Mouse (Mus musculus) cerebellum, adult 8-10 months (tissue): Measurements from ENCODE around the gene Degs1.
A peak's percentile ranks its signal among the peaks of the same experiment; 100 is the strongest.
"Not testable (repeated sequence)": the region's sequence is repeated elsewhere in the genome, so short reads cannot be mapped to it uniquely, and the experiment has no call there.

Experiments used
- DNase-seq: peaks from one replicate; pipeline ENCODE4 v3.0.0; 2022

The Degs1 gene

DNA sequence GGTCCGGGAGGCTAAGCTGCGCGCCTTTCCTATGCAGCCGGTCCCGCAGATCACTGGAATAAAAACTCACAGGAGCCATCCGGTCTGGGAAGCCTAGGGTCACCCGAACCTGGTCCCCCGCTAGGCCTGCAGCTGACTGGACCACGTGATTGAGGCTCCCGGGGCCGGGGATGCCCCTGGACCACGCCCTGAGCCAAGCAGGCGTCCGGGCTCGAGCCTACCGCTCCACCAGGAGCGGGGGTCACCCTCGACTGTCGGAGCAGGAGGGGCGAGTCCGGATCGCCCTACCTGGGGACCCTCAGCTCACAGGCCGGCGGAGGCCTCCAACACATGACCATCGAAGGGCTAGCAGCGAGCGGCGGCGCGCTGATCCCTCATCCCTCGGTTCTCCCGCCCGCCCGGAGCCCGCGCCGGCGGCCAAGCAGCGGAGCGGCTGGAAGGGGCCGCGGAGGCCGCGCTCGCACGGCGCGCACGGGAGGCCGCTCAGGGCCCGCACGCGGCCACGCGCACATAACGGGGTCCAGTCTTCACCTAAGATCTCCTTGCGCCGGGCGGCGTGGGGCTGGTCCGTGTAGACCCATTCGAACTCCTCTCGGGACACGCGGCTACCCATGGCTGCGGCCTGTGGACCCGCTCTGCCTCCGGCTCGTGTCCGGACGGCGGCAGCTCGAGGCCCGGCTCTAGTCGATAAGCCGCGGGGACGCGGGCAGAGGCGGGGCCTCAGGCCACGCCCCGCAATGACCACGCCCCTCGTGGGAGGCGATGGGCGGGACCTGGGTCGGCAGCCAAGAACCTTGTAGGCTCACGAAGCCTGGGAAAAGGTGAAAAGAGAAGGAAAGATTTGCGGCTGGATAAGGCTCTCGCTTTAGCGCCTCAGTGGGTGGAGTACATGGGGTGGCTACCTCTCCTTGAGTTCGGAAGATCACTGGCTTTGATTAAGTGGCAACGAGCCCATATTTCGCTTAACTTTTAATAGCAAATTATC lies at the start of gene Degs1:
TSS of gene Degs1 (minus strand) at position 714 of the 985 bp plus-strand sequence.
- DNase-seq = peak; percentile 96

GRCm38 (mm10) chr1:182325919-182326318 lies 43.3 kb upstream of the Degs1 start:
- no peak for DNase-seq

DNA sequence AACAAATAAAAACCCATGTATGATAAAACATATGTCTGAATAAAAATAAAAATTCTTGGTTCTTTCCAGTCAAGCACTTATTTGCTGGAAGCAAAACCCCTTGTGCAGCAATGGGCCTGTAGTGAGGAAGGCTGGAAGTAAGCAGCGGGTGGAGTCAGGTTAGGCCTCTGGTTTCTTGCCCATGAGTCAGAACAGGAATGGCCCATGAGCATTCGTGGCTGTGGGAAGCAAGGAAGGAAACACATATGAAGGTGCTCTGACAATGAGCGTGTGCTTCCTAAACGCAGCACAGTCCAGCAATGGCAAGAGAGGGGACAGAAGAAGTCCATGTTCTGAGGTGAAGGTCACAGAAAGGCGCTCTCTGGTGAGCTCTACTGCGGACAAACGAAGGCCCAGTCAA lies 41.9 kb upstream of the Degs1 start:
- DNase-seq = no peak

DNA sequence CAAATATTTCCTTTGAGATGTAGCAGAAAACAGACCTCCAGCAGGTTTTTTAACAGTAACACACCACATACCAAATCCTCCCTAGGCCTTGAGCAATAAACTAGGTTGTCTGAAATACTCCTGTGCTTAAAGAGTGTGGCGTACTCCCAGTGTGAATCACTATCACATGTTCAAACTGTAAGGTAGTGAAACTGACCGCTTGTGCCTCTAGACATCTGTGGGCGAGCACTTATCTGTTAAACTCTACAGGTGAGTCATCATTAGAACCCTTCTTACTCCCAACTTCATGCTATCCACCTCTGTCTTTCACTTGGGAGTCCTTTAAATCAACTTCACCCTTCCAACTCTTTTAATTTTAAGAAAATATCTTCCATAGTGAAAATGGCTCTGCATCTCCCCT lies 40.5 kb upstream of the Degs1 start:
- DNase-seq = no peak

DNA sequence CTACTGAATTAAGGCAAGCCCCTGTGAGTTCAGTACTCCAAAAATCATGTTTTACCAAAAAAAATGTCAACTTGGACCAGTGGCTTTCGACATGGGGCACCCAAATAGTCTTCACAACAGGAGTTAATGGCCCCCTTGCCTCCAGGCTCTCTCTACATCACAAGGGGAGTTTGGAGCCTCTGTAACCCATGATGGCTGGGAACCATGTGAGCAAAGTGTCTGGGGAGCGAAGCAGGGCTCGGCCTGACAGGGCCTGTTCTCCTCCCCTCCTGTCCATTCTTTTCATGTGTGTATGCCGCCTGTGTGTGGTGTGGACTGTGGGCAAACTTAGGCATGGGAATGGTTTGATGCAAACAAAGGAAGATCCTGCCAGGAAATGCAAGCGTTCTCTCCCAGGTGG lies 31.6 kb upstream of the Degs1 start:
- no peak for DNase-seq

DNA sequence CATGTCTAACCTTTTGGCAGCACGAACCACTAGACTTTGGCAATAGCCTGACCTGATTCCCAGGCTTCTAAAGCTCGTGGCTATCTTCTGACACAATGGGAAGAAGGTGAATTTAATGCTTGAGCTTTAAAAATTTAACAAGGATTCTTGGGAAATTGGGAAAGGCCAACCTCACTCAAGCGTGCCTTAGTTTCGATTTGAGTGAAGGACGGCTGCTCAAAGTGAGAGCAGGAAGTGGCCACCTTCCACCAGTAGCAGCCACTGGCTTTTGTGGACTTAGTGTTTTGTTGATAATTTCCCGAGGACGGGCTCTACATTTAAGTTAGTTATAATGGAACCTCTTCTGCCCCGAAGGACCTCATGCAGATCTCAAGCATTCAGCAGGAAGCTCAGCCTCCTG lies 30.6 kb upstream of the Degs1 start:
- no peak for DNase-seq

DNA sequence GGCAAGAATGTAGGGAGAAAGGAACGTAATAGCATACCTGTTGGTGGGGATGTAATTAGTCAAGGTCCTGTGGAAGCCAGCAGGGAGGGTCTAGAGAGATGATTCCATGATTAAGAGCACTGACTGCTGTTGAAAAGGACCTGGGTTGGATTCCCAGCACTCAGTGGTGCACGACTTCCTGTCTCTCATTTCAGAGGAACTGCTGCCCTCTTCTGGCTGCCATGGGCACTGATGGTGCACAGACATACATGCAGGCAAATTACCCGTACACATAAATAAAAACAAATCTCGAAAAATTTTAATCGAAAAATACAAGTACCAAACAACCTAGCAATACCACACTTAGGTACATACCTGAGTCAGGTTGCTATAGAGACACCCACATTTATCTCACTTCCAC lies 28.8 kb upstream of the Degs1 start:
- DNase-seq = no peak

- no peak for DNase-seq
Observed at GRCm38 (mm10) chr1:182310316-182310715, 27.7 kb upstream of the Degs1 start.

DNA sequence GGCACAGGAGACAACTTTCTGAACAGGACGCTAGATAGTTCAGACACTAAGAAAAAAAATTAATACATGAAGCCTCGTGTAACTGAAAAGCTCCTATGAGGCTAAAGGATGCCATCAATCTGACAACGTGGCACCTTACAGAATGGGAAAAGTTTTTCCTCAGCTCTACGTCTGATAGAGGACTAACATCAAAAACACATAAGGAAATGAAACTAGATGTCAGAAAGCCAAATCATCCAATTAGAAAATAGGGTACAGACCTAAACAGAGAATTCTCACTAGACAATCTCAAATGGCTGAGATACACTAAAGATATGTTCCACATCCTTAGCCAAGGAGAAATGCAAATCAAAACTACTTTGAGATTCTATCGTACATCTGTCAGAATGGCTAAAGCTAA lies 26.8 kb upstream of the Degs1 start:
- DNase-seq = no peak

- DNase-seq = no peak
Observed at GRCm38 (mm10) chr1:182302916-182303315, 20.3 kb upstream of the Degs1 start.

- DNase-seq = no peak
Observed at GRCm38 (mm10) chr1:182302176-182302870, 19.7 kb upstream of the Degs1 start.

DNA sequence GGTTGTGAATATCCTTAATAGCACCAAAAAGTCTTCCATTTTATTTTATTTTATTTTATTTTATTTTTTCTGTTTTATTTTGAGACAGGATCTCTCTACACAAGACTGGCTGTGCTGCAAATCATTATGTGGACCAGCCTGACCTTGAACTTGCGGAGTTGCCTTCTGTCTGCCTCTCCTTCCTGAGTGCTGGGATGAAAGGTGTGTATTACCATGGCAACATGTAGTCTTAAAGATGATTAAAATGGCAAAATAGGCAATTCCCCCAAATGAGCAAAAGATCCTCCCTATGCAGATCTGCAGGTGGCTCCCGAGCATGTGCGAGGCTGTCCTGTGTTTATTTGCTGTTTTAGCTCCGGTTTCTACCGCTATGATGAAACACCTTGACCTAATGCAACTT lies 15.2 kb upstream of the Degs1 start:
- DNase-seq = no peak

DNA sequence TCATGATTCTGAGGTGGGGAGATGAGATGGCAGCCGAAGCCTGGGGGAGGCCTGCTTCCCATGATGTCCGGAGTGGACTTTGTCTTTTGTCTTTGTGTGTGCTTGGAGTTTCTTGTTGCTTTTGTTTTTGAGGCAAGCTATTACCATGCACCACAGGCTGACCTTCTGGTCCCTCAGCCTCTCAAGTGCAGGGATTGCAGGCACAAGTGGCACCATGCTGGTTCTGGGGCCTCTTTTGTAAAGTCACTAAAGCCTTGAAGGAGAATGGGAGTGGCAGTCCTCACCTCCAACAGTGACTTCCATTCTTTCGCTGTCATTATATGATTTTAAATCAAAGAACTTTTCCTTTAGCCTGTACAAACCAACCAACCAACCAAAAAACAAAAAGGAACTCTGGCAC lies 14.6 kb upstream of the Degs1 start:
- no peak for DNase-seq

DNA sequence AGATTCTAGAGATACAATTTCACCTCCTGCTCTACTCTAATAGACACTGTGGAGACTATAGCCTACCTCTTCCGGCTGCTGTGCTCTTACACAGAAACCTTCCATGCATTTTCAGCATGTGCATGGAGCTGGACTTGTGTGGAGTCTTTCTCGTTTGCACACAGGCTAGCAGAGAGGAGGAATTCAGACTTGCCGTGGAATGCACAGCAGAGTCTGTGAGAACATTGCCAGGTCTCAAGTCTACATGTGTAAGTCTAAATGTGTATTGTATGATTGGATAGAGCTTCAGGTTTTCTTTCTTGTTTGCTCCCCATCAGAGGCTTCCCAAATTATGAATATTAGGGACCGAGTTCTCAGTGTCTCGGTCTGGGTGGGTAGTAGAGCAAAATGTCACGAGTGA lies 14.2 kb upstream of the Degs1 start:
- no peak for DNase-seq

- no peak for DNase-seq
Observed at GRCm38 (mm10) chr1:182296141-182296540, 13.5 kb upstream of the Degs1 start.

DNA sequence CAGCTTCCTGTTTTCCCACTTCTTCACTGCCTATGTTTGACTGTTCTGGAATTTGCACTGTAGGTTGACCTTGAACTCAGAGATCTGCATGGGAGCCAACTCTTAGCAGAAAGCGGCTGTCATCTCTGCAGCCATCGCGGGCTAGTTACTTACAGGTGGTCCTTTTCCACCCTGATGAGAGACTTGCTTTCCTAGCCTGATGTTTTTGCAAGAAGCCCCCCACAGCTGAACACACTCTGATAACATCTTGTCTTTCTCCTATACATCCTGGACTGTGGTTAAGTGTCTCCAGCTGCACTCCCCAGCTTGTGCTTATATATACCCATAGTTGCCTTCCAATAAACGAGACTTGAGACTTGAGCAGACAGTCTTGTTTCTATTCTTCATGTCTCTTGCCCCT lies 9.7 kb upstream of the Degs1 start:
- no peak for DNase-seq

DNA sequence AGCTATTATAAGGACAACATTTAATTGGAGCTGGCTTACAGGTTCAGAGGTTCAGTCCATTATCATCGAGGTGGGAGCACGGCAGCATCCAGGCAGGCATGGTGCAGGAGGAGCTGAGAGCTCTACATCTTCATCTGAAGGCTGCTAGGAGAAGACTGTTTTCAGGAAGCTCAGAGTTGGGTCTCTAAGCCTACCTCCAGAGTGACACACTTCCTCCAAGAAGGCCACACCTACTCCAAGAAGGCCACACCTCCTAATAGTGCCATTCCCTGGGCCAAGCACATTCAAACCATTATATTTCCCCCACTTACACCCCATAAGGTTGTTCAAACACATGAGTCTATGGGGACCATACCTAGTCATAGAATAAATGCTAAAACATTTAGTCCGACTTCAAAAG lies 8.1 kb upstream of the Degs1 start:
- DNase-seq = not testable (repeated sequence)

GRCm38 (mm10) chr1:182289781-182290180 lies 7.2 kb upstream of the Degs1 start:
- no peak for DNase-seq

GRCm38 (mm10) chr1:182288601-182289000 lies 6.0 kb upstream of the Degs1 start:
- no peak for DNase-seq

GRCm38 (mm10) chr1:182287781-182288180 lies 5.2 kb upstream of the Degs1 start:
- no peak for DNase-seq

GRCm38 (mm10) chr1:182284795-182285194 lies 2.2 kb upstream of the Degs1 start:
- DNase-seq = no peak

GRCm38 (mm10) chr1:182283231-182283630 lies 627 bp upstream of the Degs1 start:
- DNase-seq = no peak

GRCm38 (mm10) chr1:182281251-182281711 lies 1.3 kb downstream of the Degs1 start:
- no peak for DNase-seq

DNA sequence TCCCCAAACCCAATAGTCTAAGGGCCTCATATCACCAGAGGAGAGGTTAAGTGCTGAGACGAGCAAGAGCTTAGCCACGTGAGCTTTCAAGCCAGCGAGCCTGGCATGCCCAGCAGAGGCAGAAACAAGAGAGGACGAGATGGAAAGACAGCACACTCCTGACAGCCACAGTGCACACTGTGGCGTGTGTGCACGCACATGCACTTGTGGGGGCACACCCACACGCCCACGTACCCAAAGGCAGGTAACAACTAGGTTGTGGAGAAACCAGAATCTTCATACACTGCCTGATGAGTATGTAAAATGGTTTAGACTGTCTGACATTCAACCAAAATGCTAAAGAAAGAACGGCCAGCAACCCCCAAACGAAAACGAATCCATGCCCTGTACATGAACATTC lies 2.0 kb downstream of the Degs1 start:
- no peak for DNase-seq
